Mouse (Mus musculus): ENCODE measurements around the gene Vmn1r119.
"Not testable (repeated sequence)": the region's sequence is repeated elsewhere in the genome, so short reads cannot be mapped to it uniquely, and the experiment has no call there.

Vmn1r119 gene

GRCm38 (mm10) chr7:21012355-21012754 lies at the start of gene Vmn1r119:
Gene Vmn1r119 (minus strand): TSS chr7:21012455.
- DNase-seq (ENCODE audit: low read depth) = not testable (repeated sequence)

GRCm38 (mm10) chr7:21053684-21054083 lies 41.4 kb upstream of the Vmn1r119 start, which contains the start of gene Vmn1r120:
Gene Vmn1r120 (minus strand): TSS chr7:21053784.
- DNase-seq (ENCODE audit: low read depth) = not testable (repeated sequence)

Measured in 416B (cell line).